Mouse (Mus musculus) liver, postnatal 0 days (tissue): Measurements from ENCODE around the gene Spns1.

Source experiments
- CTCF ChIP-seq: sonication (generic); IDR thresholded peaks from 2 replicates; pipeline ENCODE4 v1.5.1; 2016; ENCODE audit warnings: antibody characterized with exemption, low read depth
- EP300 ChIP-seq: IDR thresholded peaks from 2 replicates; pipeline ENCODE4 v1.6.1; 2016; ENCODE audit warnings: antibody characterized with exemption, low read depth, mild to moderate bottlenecking

DNA sequence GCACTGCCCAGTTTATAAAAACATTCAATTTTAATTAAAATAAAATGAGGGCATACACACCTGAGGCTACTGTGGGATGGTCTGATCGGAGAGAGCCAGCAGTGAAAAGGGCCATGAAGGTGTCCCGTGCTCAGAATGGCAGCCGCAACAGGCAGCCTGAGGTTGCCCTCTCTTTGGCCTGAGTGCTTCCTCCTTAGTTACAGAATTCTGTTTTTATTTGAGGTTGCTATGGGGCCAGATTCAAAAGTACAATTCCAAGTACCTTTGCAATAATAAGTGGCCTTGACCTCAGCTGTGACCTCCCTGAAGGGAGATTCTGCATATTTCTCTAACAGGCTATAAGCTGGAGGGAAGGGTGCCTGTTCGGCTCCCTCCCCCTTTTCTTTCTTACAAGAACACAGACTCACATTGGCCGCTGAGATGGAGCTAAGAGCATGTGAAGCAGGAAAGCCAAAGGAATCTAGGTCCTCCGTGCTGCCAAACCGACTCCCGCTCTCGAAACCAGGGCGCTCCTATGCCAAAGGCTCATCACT lies 25.8 kb downstream of the Spns1 start:
- TF ChIP-seq CTCF (no peak), EP300 (no peak)
